Mouse (Mus musculus) spleen, adult 18-20 months (tissue): ENCODE data around the gene Kmt2c.
A peak's percentile ranks its signal among the peaks of the same experiment; 100 is the strongest.

Experiments used
- DNase-seq, 2 experiments: peaks; one replicate each; pipeline ENCODE4 v3.0.0; 2022; ENCODE audit warnings: mixed read lengths in 2 of 2

Kmt2c gene

DNA sequence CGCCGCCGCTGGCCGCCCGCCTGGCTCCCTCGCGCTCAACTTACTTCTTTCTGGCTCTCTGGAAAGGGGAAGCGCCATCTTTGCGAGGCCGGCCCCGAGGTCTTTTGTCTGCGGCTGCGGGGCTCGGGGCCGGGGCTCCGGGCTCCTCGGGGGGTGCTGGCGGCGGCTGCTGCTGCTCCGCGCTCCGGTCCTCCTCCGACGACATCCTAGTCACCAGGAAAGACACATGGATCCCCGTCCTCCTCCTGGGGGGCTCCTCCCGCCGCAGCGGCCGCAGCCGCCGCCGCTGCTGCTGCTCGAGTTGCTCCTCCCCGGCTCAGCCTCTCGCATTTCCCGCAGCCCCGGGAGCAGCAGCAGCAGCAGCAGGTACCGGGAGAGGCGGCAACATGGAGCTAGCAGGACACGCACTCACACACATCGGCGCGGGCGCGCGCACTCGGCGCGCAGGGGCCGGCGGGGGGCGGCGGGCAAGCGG is at the start of gene Kmt2c:
Gene Kmt2c (minus strand): TSS at position 438 of the 475 bp plus-strand sequence.
- DNase-seq, result peak in 1 of 2 experiments; percentile 66

DNA sequence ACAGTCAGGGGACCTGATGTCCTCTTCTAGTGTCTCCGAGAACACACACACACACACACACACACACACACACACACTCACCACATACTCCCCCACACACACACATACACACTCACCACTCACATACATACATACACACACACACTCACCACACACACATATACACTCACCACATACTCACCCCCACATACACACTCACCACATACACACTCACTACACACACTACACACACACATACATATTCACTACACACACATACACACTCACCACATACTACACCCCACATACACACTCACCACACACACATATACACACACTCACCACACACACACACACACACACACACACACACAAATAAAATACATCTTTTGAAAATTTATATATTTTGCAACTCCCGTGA is 48.3 kb upstream of the Kmt2c start:
- DNase-seq, result no peak

DNA sequence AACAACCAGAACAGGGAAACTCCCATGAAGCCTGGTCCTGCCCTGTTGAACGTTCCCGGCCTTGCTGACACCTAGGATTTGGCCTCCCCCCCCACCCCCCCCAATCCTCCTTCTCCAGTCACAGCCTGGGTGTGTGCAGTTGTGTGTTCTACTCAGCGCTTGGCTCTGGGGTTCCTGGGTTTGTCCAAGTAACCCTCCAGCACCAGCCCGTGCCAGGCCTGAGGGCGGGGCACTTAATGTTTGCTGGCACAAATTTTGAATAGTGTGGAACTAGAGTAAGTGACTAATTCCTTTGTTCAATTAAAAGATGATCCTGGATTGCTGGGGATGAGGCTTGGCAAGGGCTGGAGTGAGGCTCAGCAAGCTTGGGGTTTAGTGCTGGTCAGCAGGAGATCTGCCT is 46.0 kb upstream of the Kmt2c start:
- no peak for DNase-seq

DNA sequence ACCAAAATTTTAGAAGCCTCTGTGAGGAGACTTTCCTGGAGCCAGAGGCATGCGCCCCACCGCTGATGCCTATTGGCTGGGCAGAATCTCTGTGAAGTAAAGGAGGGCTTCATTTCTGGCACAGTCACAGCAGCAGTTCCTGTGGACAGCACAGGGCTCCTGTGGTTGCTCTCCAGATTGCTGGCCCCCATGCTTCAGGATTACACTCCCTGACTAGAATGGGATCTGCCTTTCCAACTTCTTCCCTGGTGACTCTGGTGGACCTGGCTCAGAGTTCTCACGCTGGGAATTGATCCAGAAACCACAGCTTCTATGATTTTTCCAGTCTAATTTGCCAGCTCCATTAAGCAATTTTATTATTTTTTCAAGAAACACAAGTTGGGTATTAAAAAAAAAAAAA is 45.5 kb upstream of the Kmt2c start:
- no peak for DNase-seq

DNA sequence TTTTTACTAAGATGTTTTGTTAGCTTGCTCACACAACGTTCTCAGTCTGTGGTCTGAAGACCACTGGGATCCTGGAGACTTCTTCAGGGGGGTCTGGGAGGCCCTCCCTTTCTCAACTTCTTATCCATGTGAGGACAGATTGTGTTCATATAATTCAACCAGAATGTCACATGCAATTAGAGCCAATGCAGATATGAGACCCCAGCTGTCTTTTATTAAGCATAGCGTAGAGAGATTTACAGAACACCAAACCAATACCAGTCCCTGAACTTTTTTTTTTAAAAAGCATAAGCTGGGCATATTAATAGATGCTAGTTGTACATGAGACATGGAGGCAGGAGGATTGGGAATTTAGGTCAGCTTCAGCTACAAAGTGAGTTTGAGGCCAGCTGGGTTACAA is 43.1 kb upstream of the Kmt2c start:
- DNase-seq, result no peak

DNA sequence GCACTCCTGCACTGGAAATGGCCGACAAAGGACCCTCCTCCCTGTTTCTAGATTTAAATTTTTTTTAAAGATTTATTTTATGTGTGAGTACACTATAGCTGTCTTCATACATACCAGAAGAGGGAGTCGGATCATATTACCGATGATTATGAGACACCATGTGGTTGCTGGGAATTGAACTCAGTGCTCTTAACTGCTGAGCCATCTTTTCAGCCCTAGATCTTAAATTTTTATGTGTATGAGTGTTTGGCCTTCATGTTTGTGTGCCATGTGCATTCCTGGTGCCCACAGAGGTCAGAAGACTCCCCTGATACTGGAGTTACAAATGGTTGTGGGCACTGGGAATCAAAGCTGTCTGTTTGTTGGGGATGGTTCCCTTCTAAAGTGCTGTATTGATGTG is 42.3 kb upstream of the Kmt2c start:
- DNase-seq, result no peak

DNA sequence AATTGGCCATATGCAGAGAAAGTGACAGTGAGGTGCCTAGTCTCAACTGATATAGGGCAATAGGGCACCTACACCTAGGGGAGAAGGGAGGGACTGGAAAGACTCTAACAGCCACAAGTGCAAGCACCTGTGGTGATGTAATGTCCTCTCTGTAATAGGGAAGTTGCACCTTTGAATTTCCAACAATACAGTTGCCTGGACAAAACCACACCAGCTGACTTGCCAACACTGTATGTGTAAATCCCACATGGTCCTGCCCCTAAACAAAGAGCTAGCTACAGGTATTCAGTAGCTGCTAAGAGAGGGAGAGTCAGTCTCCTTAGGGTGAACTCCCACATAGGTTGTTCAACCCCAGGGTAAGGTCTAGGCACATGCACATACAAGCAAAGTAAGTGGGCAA is 41.8 kb upstream of the Kmt2c start:
- DNase-seq, result no peak

DNA sequence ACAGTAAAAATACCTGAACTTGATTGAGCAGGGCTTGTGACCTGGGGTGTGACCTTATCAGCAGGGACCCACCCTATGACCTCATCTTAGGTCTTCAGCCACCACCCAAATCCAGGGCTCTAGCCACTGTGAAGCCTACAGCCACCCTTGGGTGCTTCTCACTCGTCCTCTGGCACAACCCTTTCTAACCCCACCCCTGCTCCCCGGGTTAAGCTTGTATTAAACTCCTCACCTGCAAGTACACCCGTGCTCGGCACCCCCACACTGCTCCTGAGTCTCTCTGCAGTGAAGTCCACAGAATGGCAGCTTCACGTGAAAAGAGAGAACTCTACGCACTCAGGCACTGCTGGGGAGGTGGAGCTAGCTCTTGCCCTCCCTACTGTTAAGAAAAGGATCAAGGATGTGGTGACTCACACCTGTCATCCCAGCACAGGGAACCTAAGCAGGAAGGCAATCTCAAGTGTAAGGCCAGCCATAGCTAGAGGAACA is 38.4 kb upstream of the Kmt2c start:
- DNase-seq, result no peak

DNA sequence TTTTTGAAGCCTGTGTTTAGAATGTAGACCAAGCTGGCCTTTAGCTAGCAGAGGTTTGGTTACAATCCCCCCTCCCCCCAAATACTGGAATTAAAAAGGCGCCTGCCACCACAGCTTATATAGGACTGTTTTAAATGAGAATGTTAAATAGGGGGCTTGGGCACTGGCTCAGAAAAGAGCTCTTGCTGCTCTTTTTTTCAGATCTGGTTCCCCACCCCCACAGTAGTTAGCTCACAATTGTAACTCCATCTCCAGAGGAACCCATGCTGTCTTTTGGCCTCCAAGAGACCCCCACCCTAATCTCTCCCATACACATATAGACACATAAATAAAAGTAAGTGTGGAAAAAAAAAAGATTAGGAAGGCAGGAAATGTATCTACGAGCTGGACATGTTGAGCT is 37.9 kb upstream of the Kmt2c start:
- no peak for DNase-seq

DNA sequence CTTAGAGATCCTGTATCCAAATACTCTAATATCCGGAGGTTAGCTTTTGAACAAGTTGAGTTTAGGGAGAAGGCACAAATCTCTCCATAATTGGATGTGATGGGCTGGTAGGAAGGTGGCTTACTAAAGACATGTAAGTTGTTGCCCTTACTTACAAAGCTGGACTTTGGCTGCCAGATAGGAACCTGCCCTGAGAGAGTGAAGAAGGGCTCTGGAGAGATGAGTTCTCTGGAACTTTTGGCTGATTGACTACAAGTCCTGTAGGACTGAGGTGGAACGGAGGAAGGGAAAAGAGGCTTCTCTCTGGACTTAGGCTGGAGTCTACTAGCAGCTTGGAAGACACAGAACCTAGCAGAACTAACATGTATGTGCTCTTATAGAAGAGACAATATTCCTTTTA is 37.0 kb upstream of the Kmt2c start:
- no peak for DNase-seq

DNA sequence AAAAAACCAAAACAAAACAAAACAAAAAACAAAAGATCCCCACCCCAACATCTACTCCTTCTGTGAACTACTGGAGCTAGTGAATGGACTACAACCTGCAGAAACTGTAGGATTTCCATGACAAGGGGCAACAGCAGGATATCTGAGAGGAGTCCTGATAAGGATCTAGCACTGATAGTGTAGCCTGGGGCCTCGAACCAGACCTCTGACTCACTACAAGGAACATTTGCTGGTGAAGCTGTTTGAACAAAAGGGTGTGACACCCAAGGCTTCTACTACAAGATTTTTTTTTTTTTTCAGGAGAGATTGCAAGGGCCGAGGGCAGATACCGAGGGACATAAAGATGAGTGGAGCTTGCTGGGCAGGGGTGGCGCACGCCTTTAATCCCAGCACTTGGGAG is 34.7 kb upstream of the Kmt2c start:
- no peak for DNase-seq

DNA sequence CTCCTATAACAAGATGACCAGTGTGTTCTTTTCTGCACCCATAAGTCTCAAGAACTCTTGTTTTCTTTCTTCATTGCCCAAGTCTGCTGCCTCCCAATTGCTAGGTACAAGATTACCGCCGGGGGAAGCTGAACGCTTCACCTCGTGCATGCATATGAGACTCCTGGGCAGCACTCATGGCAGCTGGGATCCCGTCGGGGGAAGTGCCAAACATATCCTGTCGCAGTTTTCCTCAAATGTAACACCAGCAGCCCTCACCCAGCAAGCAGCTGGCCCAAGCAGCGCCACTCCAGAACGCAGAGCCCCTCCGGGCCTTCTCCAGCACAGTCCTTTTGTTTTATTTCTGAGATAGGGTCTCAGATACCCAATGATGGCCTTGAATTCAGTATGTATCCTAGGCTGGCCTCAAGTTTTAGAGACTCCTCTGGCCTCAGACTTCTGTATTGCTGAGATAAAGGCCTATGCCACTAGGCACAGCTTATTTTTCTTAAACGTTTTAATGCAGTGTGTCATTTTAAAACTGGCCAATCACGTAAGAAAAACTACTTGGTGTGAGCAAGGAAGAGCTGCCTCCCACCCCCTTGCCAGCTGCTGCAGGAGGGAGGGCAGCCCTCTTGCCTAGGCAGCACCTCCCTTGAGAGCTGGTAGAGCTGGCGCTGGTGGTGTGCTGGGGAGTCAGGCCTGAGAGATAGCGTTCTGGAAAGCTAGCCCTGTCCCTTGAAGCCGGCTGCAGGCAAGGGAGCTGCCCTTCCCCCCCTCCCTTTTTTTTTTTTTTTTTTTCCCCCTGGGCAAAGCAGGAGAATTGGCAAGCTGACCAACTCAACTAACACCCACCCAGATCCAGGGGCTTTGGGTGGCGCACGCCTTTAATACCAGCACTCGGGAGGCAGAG is 33.9 kb upstream of the Kmt2c start:
- DNase-seq, result no peak

DNA sequence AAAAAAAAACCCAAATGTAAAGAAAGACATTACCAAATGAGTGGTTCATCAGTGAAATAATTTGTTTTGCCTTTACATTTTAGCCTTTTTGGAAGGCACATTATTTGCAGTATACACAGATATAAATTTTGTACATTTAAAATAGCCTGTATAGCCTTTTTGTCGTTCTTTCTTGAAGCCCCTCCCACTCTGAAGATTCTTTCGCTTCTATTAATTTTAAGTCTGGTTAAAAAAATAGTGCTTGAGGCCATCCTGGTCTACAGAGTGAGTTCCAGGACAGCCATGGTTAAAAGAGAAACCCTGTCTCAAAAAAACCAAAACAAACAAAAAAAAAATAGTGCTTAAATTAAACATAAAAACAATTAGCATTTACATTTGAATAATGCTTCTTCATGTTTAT is 32.0 kb upstream of the Kmt2c start:
- no peak for DNase-seq

DNA sequence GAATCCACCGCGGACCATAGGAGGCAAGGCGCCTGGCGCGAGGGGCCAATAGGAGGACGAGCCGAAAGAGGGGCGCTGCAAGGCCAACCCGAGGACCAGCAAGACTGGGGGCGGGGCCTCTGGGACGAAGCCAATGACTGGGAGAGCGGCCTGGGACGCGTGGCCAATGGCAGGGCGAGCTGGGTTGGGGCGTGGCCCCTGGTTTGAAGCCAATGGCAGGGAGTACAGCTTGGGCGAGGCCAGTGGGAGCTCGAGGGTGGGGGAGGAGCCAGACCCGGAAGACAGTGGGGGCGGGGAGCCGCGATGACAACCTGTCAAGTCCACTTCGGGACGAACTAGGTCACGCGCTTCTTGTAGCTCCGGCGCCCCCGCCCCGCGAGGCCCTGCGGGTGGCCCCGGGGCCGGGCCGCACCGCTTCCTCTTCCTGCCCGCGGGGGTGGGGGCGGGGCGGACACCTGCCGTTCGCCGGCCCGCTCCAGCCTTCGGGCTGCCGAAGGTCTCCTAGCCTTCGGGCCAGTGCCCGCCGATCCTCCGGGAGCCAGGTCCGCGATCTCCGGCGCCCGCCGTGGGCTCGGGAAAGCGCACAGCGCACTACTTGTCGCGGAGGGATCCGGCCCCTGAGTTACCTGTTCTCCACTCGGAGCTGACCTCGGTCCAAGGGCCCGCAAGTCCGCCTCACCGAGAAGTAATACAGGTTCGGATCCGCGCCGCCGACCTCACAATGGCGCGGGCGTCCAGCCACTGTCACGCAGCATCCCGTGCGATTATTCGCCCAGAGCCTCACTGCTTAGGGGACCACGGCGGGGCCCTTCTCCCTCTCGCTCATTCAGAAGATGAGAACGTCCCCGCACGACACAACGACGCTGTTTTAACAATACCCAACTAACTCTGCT is 31.2 kb upstream of the Kmt2c start:
- DNase-seq, result peak; percentile 98 to 100

DNA sequence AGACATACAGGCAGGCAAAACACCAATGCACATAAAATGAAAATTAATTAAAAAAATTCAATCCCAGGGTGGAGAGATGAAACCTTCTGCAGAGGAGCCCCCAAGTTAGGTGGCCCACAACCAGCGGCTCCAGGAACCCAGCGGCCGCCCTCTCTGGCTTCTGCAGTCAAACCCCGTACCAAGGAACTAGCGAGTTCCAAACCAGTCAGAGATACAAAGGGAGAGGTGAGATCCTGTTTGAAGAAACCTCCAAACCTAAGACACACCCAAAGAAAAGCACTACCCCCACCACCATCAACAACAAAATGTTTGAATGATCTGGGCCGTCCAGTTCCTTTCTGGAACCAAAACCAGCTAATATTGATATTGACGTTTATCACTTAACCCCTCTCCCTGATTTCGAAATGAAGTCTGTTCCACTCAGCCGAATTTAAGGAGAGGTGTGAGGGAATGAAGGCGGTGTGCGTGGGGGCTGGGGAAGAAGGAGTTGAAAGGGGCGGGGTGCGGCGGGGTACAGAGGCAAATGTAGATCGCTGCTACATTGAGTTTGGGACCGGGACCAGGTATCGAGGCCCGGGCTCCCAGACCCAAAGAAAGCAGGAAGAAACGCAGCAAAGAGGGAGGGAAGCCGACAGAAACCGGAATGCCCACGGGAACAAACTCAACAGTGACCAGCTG is 30.4 kb upstream of the Kmt2c start:
- DNase-seq, result no peak

DNA sequence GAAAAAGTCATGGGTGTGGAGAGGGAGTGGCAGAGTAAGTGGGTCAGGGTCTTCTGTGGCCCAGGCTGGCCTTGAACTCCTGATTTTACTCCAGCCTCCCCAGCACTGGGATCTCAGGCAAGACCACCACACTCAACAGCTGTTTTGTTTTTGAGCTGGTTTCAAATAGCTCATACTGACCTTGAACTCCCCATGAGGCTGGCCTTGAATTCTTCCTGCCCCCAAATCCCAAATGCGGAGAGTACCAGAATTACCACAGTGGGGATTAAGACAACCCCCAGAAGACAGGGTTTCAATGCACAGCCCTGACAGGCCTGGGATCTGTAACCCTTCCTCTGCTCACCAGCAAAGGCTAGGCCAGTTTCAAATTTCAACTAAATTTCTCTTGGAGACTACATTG is 29.4 kb upstream of the Kmt2c start:
- DNase-seq, result no peak

DNA sequence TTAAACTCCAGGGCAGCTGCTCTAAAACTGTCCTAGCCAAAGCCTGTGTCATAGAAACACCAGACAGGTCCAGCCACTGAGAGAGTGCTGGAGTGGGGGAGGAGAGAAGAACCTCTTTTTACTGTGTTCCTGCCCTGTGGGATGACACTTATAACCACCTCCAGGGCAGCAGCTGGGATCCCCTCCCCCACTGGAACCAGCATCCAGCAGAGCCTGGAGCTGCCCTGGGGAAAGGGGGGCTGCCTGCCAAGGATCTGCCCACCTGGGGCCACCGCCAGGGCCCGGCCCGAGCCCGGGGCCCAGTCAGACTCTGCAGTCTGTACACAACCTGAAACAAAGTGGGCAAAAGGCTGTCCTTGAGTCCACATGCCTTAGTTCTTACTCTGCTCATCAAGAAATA is 28.3 kb upstream of the Kmt2c start:
- no peak for DNase-seq

DNA sequence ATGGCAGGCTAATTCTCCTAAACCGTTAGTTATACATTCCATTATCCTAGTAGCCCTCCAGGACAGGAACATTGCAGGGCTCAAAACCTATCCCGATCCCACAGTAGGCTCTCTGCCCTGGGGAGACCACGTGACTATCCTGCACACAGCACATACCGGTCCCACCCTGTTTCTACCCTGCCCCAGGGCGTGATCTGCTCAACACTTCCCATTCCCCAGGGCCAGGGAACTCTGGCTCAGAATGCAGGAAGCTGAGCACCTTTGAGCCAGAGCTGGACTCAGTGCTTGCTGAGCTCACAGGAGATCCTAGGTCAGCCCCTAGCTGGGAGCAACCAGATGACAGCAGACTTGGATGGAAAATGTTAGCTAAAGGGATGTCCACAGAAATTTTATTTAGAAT is 27.5 kb upstream of the Kmt2c start:
- DNase-seq, result no peak

DNA sequence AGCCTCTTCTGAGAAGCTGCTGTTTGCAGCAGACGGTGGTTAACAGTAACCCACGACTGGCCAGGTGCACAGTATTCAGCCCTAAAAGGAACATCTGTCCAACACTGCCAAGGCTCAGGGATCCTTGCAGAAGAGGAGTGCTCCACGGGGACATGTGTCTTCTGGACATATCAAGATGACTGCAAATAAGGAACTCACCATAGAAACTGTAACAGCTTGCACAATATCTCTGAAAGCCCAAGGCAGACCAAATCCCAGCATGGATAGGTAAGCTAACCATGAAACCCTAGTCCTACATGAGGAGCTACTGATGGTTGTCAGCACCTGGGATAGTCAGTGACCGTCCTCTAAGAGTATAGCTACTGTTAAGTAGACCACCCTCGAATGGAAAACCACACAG is 22.9 kb upstream of the Kmt2c start:
- DNase-seq, result no peak

DNA sequence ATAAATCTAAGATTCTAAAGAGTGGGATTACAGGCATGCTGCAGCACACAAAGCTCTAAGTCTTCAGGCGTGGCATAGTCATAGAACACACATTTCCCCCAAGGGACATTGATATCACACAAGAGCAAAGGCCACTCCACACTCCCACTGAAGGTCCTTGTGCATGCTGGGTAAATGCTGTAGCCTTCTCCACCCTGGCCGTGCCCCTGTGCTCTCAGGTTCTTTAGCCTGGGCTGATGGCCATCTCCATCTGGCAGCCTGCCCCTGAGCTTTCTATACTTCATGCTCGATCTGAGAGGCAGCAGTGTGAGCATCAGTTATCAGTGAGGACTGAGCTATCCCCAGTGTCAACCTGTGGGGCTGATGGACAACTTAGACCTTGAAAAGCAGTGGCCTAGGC is 21.2 kb upstream of the Kmt2c start:
- no peak for DNase-seq

DNA sequence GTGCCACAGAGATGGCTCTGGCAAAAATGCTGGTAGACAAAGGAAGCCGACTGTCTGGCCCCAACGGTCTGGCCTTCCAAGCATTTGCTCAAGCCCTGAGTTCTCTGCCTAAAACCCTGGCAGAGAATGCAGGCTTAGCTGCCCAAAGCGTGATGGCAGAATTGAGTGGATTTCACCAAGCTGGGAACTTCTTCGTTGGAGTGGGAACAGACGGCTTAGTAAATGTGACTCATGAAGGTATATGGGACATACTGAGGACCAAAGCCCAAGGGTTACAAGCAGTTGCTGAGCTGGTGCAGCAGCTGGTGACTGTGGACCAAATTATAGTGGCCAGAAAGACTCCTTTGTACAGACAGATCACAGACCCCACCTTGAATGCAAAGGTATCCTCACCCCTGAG is 19.0 kb upstream of the Kmt2c start:
- no peak for DNase-seq

DNA sequence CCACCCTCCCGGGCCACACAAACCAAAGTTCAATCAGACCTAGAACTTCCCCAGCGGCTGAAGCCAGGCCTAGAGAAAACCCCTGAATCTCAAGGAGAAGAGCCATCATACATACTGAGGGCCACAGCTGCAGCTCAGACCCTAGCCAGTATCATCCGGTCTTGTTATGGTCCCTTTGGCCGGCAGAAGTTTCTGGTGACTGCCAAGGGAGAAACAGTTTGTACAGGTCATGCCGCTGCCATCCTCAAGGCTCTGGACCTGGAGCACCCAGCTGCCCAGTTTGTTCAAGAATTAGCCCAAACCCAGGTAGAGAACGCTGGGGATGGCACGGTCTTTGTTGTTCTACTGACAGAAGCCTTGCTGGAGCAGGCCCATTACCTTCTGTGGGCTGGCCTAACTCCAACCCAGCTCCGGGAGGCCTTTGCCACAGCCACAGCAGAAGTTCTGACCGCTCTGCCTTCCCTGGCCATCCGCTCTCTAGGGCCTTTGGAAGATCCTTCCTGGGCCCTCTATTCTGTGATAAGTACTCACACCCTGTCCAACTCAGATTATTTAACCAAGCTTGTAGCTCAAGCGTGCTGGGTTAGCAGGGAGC is 17.8 kb upstream of the Kmt2c start:
- DNase-seq, result no peak

DNA sequence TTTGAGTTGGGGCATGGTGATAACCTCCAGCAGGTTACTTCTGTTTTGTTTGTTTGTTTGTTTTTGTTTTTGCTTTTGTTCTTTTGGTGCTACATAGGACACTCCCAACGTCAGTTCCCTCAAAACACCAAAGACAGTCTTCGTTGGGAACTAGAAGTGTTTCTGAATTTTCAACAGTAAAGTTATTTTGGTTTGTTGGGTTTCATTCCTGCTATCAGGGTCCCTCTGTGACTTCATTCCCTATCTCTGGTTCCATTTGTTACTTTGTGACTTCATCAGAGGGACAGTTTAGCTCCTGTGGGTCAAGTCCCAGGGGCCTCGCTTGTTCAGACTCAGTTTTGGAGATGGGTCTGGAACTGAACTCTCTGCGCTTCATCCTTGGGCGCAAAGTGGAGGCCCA is 17.2 kb upstream of the Kmt2c start, which contains the start of gene Cct8l1:
Gene Cct8l1 (plus strand): TSS at position 301 of the 400 bp plus-strand sequence.
- DNase-seq, result no peak
